Mouse (Mus musculus): Measurements from ENCODE around the gene Mcrip1. TPM values are rescaled to one million over a fixed set of nuclear protein-coding genes. Genes with fewer than 3 reads are reported as not detected.

Mcrip1 gene
- total RNA-seq, 2 experiments from 2014 or later, result 24.2 to 75.3 TPM

Other genes starting within 250 kb of the Mcrip1 start
Only the 30 nearest of the 34 such genes appear.
- 1,607 and 1,783 TPM in 2 replicates for gene Actg1, start 201.2 kb downstream of the Mcrip1 start, total RNA-seq (2015)
- 724 and 844 TPM in 2 replicates for gene Actg1, start 201.2 kb downstream of the Mcrip1 start, total RNA-seq (2017)
- gene Fscn2, start 188.2 kb downstream of the Mcrip1 start, total RNA-seq (2015), result not detected in 2 replicates
- gene Fscn2, start 188.2 kb downstream of the Mcrip1 start, total RNA-seq (2017), result not detected in 2 replicates
- 10.8 and 11.0 TPM in 2 replicates for gene Faap100, start 171.0 kb downstream of the Mcrip1 start, total RNA-seq (2015)
- 6.5 and 7.0 TPM in 2 replicates for gene Faap100, start 171.0 kb downstream of the Mcrip1 start, total RNA-seq (2017)
- gene Nploc4, start 112.0 kb downstream of the Mcrip1 start, total RNA-seq (2015), result 37.2 and 41.0 TPM in 2 replicates
- 34.3 and 35.4 TPM in 2 replicates for gene Nploc4, start 112.0 kb downstream of the Mcrip1 start, total RNA-seq (2017)
- not detected in 2 replicates for gene Tspan10, start 107.1 kb downstream of the Mcrip1 start, total RNA-seq (2015)
- not detected in 2 replicates for gene Tspan10, start 107.1 kb downstream of the Mcrip1 start, total RNA-seq (2017)
- 0.27 and 0.32 TPM in 2 replicates for gene Pde6g, start 96.2 kb downstream of the Mcrip1 start, total RNA-seq (2015)
- gene Pde6g, start 96.2 kb downstream of the Mcrip1 start, total RNA-seq (2017), result not detected in 2 replicates
- gene Oxld1, start 91.7 kb downstream of the Mcrip1 start, total RNA-seq (2015), result 10.4 and 10.7 TPM in 2 replicates
- gene Oxld1, start 91.7 kb downstream of the Mcrip1 start, total RNA-seq (2017), result 9.7 and 14.8 TPM in 2 replicates
- gene Ccdc137, start 91.6 kb downstream of the Mcrip1 start, total RNA-seq (2015), result 24.9 and 27.2 TPM in 2 replicates
- 57.1 and 58.3 TPM in 2 replicates for gene Ccdc137, start 91.6 kb downstream of the Mcrip1 start, total RNA-seq (2017)
- gene Arl16, start 82.1 kb downstream of the Mcrip1 start, total RNA-seq (2015), result 13.8 and 19.8 TPM in 2 replicates
- gene Arl16, start 82.1 kb downstream of the Mcrip1 start, total RNA-seq (2017), result 18.8 and 20.2 TPM in 2 replicates
- gene Mrpl12, start 65.1 kb downstream of the Mcrip1 start, total RNA-seq (2015), result 107 and 121 TPM in 2 replicates
- gene Mrpl12, start 65.1 kb downstream of the Mcrip1 start, total RNA-seq (2017), result 136 and 142 TPM in 2 replicates
- gene Slc25a10, start 57.9 kb downstream of the Mcrip1 start, total RNA-seq (2015), result 11.9 and 14.4 TPM in 2 replicates
- gene Slc25a10, start 57.9 kb downstream of the Mcrip1 start, total RNA-seq (2017), result 16.2 and 19.7 TPM in 2 replicates
- gene Gcgr, start 19.0 kb downstream of the Mcrip1 start, total RNA-seq (2015), result not detected in 2 replicates
- gene Gcgr, start 19.0 kb downstream of the Mcrip1 start, total RNA-seq (2017), result not detected in 2 replicates
- gene Ppp1r27, start 1.4 kb upstream of the Mcrip1 start, total RNA-seq (2015), result not detected in 2 replicates
- gene Ppp1r27, start 1.4 kb upstream of the Mcrip1 start, total RNA-seq (2017), result 1.3 TPM in 1 of 2 replicates, not detected in the other
- 669 and 748 TPM in 2 replicates for gene P4hb, start 23.5 kb upstream of the Mcrip1 start, total RNA-seq (2015)
- 1,254 and 1,320 TPM in 2 replicates for gene P4hb, start 23.5 kb upstream of the Mcrip1 start, total RNA-seq (2017)
- 401 and 420 TPM in 2 replicates for gene Arhgdia, start 31.9 kb upstream of the Mcrip1 start, total RNA-seq (2015)
- 177 and 193 TPM in 2 replicates for gene Arhgdia, start 31.9 kb upstream of the Mcrip1 start, total RNA-seq (2017)
- 197 and 227 TPM in 2 replicates for gene Alyref, start 48.6 kb upstream of the Mcrip1 start, total RNA-seq (2015)
- gene Alyref, start 48.6 kb upstream of the Mcrip1 start, total RNA-seq (2017), result 266 and 298 TPM in 2 replicates
- 66.2 and 67.6 TPM in 2 replicates for gene Anapc11, start 48.7 kb upstream of the Mcrip1 start, total RNA-seq (2015)
- 22.9 and 25.7 TPM in 2 replicates for gene Anapc11, start 48.7 kb upstream of the Mcrip1 start, total RNA-seq (2017)
- 0.59 TPM in 1 of 2 replicates, not detected in the other for gene Npb, start 58.8 kb upstream of the Mcrip1 start, total RNA-seq (2015)
- not detected in 2 replicates for gene Npb, start 58.8 kb upstream of the Mcrip1 start, total RNA-seq (2017)
- 15.9 and 20.2 TPM in 2 replicates for gene Pcyt2, start 68.2 kb upstream of the Mcrip1 start, total RNA-seq (2015)
- gene Pcyt2, start 68.2 kb upstream of the Mcrip1 start, total RNA-seq (2017), result 23.8 and 24.5 TPM in 2 replicates
- gene Sirt7, start 75.5 kb upstream of the Mcrip1 start, total RNA-seq (2015), result 22.9 and 24.2 TPM in 2 replicates
- 60.4 and 63.4 TPM in 2 replicates for gene Sirt7, start 75.5 kb upstream of the Mcrip1 start, total RNA-seq (2017)
- gene Mafg, start 83.9 kb upstream of the Mcrip1 start, total RNA-seq (2015), result 15.0 and 16.4 TPM in 2 replicates
- gene Mafg, start 83.9 kb upstream of the Mcrip1 start, total RNA-seq (2017), result 24.2 and 29.5 TPM in 2 replicates
- gene Pycr1, start 94.0 kb upstream of the Mcrip1 start, total RNA-seq (2015), result 9.8 and 10.3 TPM in 2 replicates
- gene Pycr1, start 94.0 kb upstream of the Mcrip1 start, total RNA-seq (2017), result 5.1 and 6.2 TPM in 2 replicates
- gene Myadml2, start 98.4 kb upstream of the Mcrip1 start, total RNA-seq (2015), result 1.3 and 1.5 TPM in 2 replicates
- 4.0 TPM in 1 of 2 replicates, not detected in the other for gene Myadml2, start 98.4 kb upstream of the Mcrip1 start, total RNA-seq (2017)
- gene Notum, start 111.4 kb upstream of the Mcrip1 start, total RNA-seq (2015), result not detected in 2 replicates
- not detected in 2 replicates for gene Notum, start 111.4 kb upstream of the Mcrip1 start, total RNA-seq (2017)
- 39.6 and 54.6 TPM in 2 replicates for gene Aspscr1, start 123.2 kb upstream of the Mcrip1 start, total RNA-seq (2015)
- gene Aspscr1, start 123.2 kb upstream of the Mcrip1 start, total RNA-seq (2017), result 33.7 and 46.6 TPM in 2 replicates
- 116 and 136 TPM in 2 replicates for gene Cenpx, start 164.0 kb upstream of the Mcrip1 start, total RNA-seq (2015)
- 100 and 106 TPM in 2 replicates for gene Cenpx, start 164.0 kb upstream of the Mcrip1 start, total RNA-seq (2017)
- 10.6 and 11.0 TPM in 2 replicates for gene Lrrc45, start 164.2 kb upstream of the Mcrip1 start, total RNA-seq (2015)
- 37.6 and 42.3 TPM in 2 replicates for gene Lrrc45, start 164.2 kb upstream of the Mcrip1 start, total RNA-seq (2017)
- 0.44 and 0.76 TPM in 2 replicates for gene Rac3, start 171.7 kb upstream of the Mcrip1 start, total RNA-seq (2015)
- gene Rac3, start 171.7 kb upstream of the Mcrip1 start, total RNA-seq (2017), result 0.25 TPM in 1 of 2 replicates, not detected in the other
- 16.3 and 18.7 TPM in 2 replicates for gene Dcxr, start 177.6 kb upstream of the Mcrip1 start, total RNA-seq (2015)
- 16.5 and 17.1 TPM in 2 replicates for gene Dcxr, start 177.6 kb upstream of the Mcrip1 start, total RNA-seq (2017)
- not detected in 2 replicates for gene Cbr2, start 182.4 kb upstream of the Mcrip1 start, total RNA-seq (2015)
- gene Cbr2, start 182.4 kb upstream of the Mcrip1 start, total RNA-seq (2017), result 1.3 TPM in 1 of 2 replicates, not detected in the other